Comparison of ENCODE assay signal across 8 mouse cellular contexts in genomic region chr11:68030771-68031170, GRCm38 (mm10).
DNase-seq lines count a peak whose midpoint lies in the region; ATAC-seq and TF ChIP-seq lines count a peak whose summit lies in the region.

No protein-coding gene starts in this region.

- H3K9me3 ChIP-seq in kidney, embryonic 16.5 days (ENCODE audit: low read length) = no peaks in the 10 kb centered on the region

- H3K36me3 ChIP-seq in kidney, embryonic 16.5 days (ENCODE audit: insufficient read depth, low read length) = no peaks in the 10 kb centered on the region
- no peaks in the 10 kb centered on the region for H3K36me3 ChIP-seq in myocyte (ENCODE audit: control insufficient read depth, insufficient read depth)
- H3K36me3 ChIP-seq in thymus, adult 2 months (ENCODE audit: control insufficient read depth, insufficient read depth, low read length) = no peaks in the 10 kb centered on the region

- H3K9ac ChIP-seq in kidney, embryonic 16.5 days (replicated peaks; ENCODE audit: low read length) = no peak overlapping the region

- H3K27me3 ChIP-seq in kidney, embryonic 16.5 days (ENCODE audit: insufficient read depth, low read length) = no peaks in the 10 kb centered on the region
- no peaks in the 10 kb centered on the region for H3K27me3 ChIP-seq in myocyte (ENCODE audit: control insufficient read depth, insufficient read depth, insufficient read length)
- H3K27me3 ChIP-seq in thymus, adult 2 months (ENCODE audit: control insufficient read depth, insufficient read depth, low read length) = no peaks in the 10 kb centered on the region

- no peak for TF ChIP-seq POLR2A in myocyte (IDR thresholded peaks at IDR 0.05; ENCODE audit: insufficient read length, low read depth)
- TF ChIP-seq POLR2A in thymus, adult 2 months (IDR thresholded peaks at IDR 0.05; ENCODE audit: control insufficient read depth, extremely low read depth, insufficient read depth, low read length, poor library complexity) = no peak

- no peaks in the 10 kb centered on the region for H3K79me2 ChIP-seq in myocyte (ENCODE audit: control insufficient read depth, insufficient read depth)

- 94% methylated on average over 1 of the region's 1 CpGs for WGBS in kidney, embryonic 16.5 days
- 75% methylated on average over 1 of the region's 1 CpGs for WGBS in thymus, adult 2 months

- DNase-seq in adrenal gland, adult (ENCODE audit: inconsistent age in 2 of 2, low spot score in 1 of 2) = peak; percentile 24 to 63
- DNase-seq in adrenal gland, adult 8-10 months = no peak
- peak; percentile 77 for DNase-seq in 3134 (ENCODE audit: extremely low read depth, insufficient read length, low spot score)
- no peak for DNase-seq in thymus, adult 2 months

- H3K4me1 ChIP-seq in kidney, embryonic 16.5 days (ENCODE audit: insufficient read depth, low read length) = peaks cover 21% of the 10 kb centered on the region
- H3K4me1 ChIP-seq in thymus, adult 2 months (replicated peaks; ENCODE audit: control insufficient read depth, insufficient read depth, low read length) = no peaks in the 10 kb centered on the region

- peak; percentile 70; the same call in 1 of the 2 replicates for ATAC-seq in frontal cortex, adult (ENCODE audit: low TSS enrichment)
- ATAC-seq in kidney, embryonic 16.5 days (ENCODE audit: low FRiP score, low TSS enrichment) = peak; percentile 67
- no peak for ATAC-seq in erythroid progenitor cell, adult 5-6 weeks (replicated peaks; ENCODE audit: low FRiP score, poor library complexity, severe bottlenecking)

- TF ChIP-seq CTCF in thymus, adult 2 months (IDR thresholded peaks at IDR 0.05; ENCODE audit: borderline replicate concordance, control insufficient read depth, extremely low read depth, insufficient read depth, low read length, poor library complexity) = no peak

- H3K27ac ChIP-seq in kidney, embryonic 16.5 days (ENCODE audit: low read length) = no peak overlapping the region
- no peak overlapping the region for H3K27ac ChIP-seq in thymus, adult 2 months (ENCODE audit: control insufficient read depth, insufficient read depth, low read length)

- H3K4me3 ChIP-seq in kidney, embryonic 16.5 days (ENCODE audit: low read length) = no peak overlapping the region
- no peak overlapping the region for H3K4me3 ChIP-seq in myocyte
- no peak overlapping the region for H3K4me3 ChIP-seq in thymus, adult 2 months (ENCODE audit: control insufficient read depth, insufficient read depth, low read length)

- H3ac ChIP-seq in myocyte (ENCODE audit: control insufficient read depth, insufficient read length) = no peak overlapping the region

- no peak overlapping the region for H3K4me2 ChIP-seq in kidney, embryonic 16.5 days (replicated peaks; ENCODE audit: low read depth, low read length)
- peak overlapping the region; percentile 20 for H3K4me2 ChIP-seq in myocyte (ENCODE audit: low read depth)

TF ChIP-seq in myocyte, 11 proteins besides CTCF, POLR2A, EP300 and RAD21:
- TF ChIP-seq MYOG (IDR thresholded peaks at IDR 0.05; ENCODE audit: control insufficient read depth in 1 of 3, insufficient read depth in 1 of 3, insufficient read length in 2 of 3, low read depth in 2 of 3) (peak in 1 of 3 experiments; percentile 78), MAX (IDR thresholded peaks at IDR 0.05; ENCODE audit: low read depth) (no peak), MYOD1 (IDR thresholded peaks at IDR 0.05; ENCODE audit: control insufficient read depth in 1 of 3, insufficient read length in 2 of 3, low read depth in 2 of 3) (peak in 2 of 3 experiments; percentile 57 to 81)

Comparison
In these comparisons a context has a peak if more than half of its experiments do, and no peak if none do; other contexts are left out.
1. DNase-seq: peak in adrenal gland, adult (2 of 2) and 3134 (single experiment); none in adrenal gland, adult 8-10 months (single experiment) and thymus, adult 2 months (single experiment).